Mouse (Mus musculus) lung, embryonic 15.5 days (tissue): ENCODE results near the gene Wdr37. TPM values are rescaled to one million over a fixed set of nuclear protein-coding genes. Genes with fewer than 3 reads are reported as not detected.
"Not testable (repeated sequence)": the region's sequence is repeated elsewhere in the genome, so short reads cannot be mapped to it uniquely, and the experiment has no call there.

ENCODE experiments used
- ATAC-seq: fragments of 200-750 bp; cut with Nextera tagmentation; 2 replicates; pipeline ENCODE4 v1.8.0; 2017; ENCODE audit warnings: moderate number of reproducible peaks, borderline replicate concordance; ENCODE audit not compliant: low FRiP score, low TSS enrichment; ENCODE audit errors: extremely low read depth
- H3K27ac ChIP-seq: fragments of 300-500 bp; sonication (generic); 2 replicates; pipeline ENCODE4 v1.5.1; 2015; ENCODE audit warnings: moderate library complexity, mild to moderate bottlenecking, inconsistent platforms
- H3K27me3 ChIP-seq: fragments of 300-500 bp; sonication (generic); 2 replicates; pipeline ENCODE4 v1.6.1; 2015; ENCODE audit warnings: inconsistent platforms
- H3K36me3 ChIP-seq: fragments of 300-500 bp; sonication (generic); 2 replicates; pipeline ENCODE4 v1.6.1; 2015; ENCODE audit warnings: inconsistent platforms
- H3K4me1 ChIP-seq: fragments of 300-500 bp; sonication (generic); 2 replicates; pipeline ENCODE4 v1.6.1; 2015; ENCODE audit warnings: inconsistent platforms
- H3K4me2 ChIP-seq: fragments of 300-500 bp; sonication (generic); 2 replicates; pipeline ENCODE4 v1.6.1; 2015; ENCODE audit warnings: inconsistent platforms, mild to moderate bottlenecking, moderate library complexity
- H3K4me3 ChIP-seq: fragments of 300-500 bp; sonication (generic); 2 replicates; pipeline ENCODE4 v1.5.1; 2015; ENCODE audit warnings: mild to moderate bottlenecking, inconsistent platforms
- H3K9ac ChIP-seq: fragments of 300-500 bp; sonication (generic); 2 replicates; pipeline ENCODE4 v1.6.1; 2015; ENCODE audit warnings: inconsistent platforms
- H3K9me3 ChIP-seq: fragments of 300-500 bp; sonication (generic); 2 replicates; pipeline ENCODE4 v1.6.1; 2016; ENCODE audit warnings: inconsistent platforms
- WGBS: fragments of 180-500 bp; shearing (Covaris S2); methylation state at CpG from one replicate; pipeline ENCODE4 v1.1.7; 2015; 5-methylcytosine and 5-hydroxymethylcytosine counted together
- polyA plus RNA-seq: library from polyadenylated mRNA; unstranded; fragments of >200 nt; fragmentation: Nextera tagmentation; extraction: Ambion mirVana; gene quantifications from 2 replicates; pipeline ENCODE4 v1.2.1, GENCODE M21; 2015

Wdr37 gene
- polyA plus RNA-seq, 1 experiment from 2014 or later: 22.1 TPM

DNA sequence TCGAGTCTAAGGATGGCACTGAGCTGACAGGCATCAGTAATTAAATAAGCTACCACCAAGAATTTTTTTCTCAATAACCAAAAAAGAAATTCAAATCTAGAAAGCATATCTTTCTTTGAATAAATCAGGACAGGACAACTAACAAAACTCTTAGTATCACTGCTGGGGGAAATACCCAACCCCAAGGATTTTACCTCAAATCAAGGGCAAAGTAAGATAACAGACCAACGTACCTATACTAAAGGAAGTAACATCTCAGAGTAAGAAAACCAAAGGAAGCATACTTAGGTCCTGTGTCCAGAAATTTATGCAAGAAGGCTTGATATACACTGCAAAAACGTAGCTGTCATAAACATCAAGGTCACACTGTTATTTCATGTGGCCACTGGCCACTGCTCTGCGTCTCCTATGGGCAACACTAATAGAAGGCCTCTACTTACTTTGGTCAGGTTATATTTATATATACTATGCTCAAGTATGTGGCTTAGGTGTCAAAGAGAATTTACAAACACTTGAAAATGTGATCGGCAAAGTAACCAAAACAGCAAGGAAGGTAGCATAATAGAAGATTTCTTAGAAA lies 2.0 kb downstream of the Wdr37 start:
- 44% methylated on average over 5 of the region's 5 CpGs for WGBS
- Histone ChIP-seq H3K4me3 (peak overlapping the region; percentile 72), H3K27me3 (no peaks in the 10 kb centered on the region), H3K4me2 (peak overlapping the region; percentile 64), H3K9ac (peak overlapping the region; percentile 66), H3K36me3 (0 out of 2 replicates have a peak, but pooled peaks cover 2% of the 10 kb centered on the region), H3K9me3 (no peaks in the 10 kb centered on the region), H3K27ac (peak overlapping the region; percentile 99; the same call in 1 of the 2 replicates), H3K4me1 (peaks cover 10% of the 10 kb centered on the region; the same call in 1 of the 2 replicates)
- ATAC-seq: no peak

DNA sequence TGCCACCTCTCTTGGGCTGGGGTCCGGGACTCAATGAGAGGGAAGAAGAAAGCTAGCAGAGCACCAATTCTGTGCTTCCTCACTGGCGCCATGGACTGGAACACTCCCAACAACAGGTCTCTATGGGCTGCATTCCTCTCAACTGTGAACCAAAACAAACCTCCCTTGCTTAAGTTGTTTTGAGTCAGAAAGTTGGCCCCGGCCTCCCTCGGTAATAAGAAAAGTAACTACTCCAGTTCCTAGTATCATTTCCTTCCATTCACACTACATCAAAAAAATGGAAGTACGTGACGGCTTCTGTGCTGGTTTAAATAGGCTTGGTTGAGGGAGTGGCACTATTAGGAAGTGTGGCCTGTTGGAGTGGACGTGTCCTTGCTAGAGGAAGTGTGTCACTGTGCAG lies 5.1 kb downstream of the Wdr37 start:
- H3K4me2 ChIP-seq: no peak overlapping the region
- H3K9ac ChIP-seq: no peak overlapping the region
- peaks cover 7% of the 10 kb centered on the region; the same call in 1 of the 2 replicates for H3K4me1 ChIP-seq
- 81% methylated on average over 7 of the region's 7 CpGs for WGBS
- H3K4me3 ChIP-seq: no peak overlapping the region
- 0 out of 2 replicates have a peak overlapping the region, but pooled peaks have one; percentile 16 for H3K27ac ChIP-seq
- no peak for ATAC-seq
- H3K9me3 ChIP-seq: no peaks in the 10 kb centered on the region
- H3K36me3 ChIP-seq: 0 out of 2 replicates have a peak, but pooled peaks cover 2% of the 10 kb centered on the region
- H3K27me3 ChIP-seq: no peaks in the 10 kb centered on the region

GRCm38 (mm10) chr13:8864990-8865389 lies 6.7 kb downstream of the Wdr37 start:
- Histone ChIP-seq H3K4me2 (no peak overlapping the region), H3K9me3 (no peaks in the 10 kb centered on the region), H3K36me3 (peaks cover 7% of the 10 kb centered on the region; the same call in 1 of the 2 replicates), H3K27me3 (no peaks in the 10 kb centered on the region), H3K4me1 (peaks cover 6% of the 10 kb centered on the region; the same call in 1 of the 2 replicates), H3K9ac (no peak overlapping the region), H3K27ac (no peak overlapping the region), H3K4me3 (no peak overlapping the region)
- no peak for ATAC-seq
- WGBS: 83% methylated on average over 3 of the region's 3 CpGs

DNA sequence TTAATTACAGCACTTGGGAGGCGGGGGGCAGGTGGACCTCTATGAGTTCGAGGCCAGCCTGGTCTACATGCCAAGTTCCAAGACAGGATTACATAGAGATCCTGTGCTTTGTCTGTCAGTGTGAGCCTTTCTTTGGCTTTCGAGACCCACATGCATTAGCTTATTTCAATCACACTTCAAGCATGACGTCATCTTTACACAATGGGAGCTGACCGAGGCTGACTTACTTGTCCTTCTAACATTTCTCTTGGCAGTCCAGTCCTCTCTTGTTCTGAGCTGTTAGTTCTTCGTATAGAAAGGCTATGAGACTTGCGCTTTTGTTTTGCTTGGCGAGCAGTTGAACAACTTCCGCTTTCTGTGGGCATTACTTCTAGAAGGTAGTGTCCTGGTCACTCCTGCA lies 10.8 kb downstream of the Wdr37 start:
- Histone ChIP-seq H3K27me3 (no peaks in the 10 kb centered on the region), H3K27ac (no peak overlapping the region), H3K36me3 (peaks cover 17% of the 10 kb centered on the region; the same call in 1 of the 2 replicates), H3K4me1 (no peaks in the 10 kb centered on the region), H3K9ac (no peak overlapping the region), H3K9me3 (no peaks in the 10 kb centered on the region), H3K4me3 (no peak overlapping the region), H3K4me2 (no peak overlapping the region)
- WGBS: 86% methylated on average over 9 of the region's 9 CpGs
- ATAC-seq: no peak

DNA sequence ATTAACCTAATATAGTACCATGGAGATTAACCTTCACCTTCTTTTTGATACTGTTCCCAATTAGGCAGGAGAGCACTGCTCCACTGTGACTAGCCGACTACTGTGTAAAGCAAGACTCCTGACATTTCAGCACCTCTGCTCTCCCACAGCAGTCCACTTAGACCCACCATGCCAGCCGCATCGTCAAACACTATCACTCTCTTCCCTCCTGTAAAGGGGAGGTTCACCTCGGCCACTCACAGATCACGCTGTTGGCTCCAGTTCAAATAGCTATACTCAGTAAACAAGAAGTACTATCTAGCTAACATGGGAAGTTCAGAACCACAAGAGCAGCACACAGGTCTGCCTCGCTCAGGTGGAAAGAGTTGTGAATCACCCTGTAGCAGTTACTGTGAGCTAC lies 13.3 kb downstream of the Wdr37 start:
- no peaks in the 10 kb centered on the region for H3K9me3 ChIP-seq
- no peak overlapping the region for H3K9ac ChIP-seq
- H3K4me3 ChIP-seq: no peak overlapping the region
- H3K27me3 ChIP-seq: no peaks in the 10 kb centered on the region
- WGBS: 77% methylated on average over 6 of the region's 6 CpGs
- peaks cover 24% of the 10 kb centered on the region for H3K36me3 ChIP-seq
- no peak overlapping the region for H3K4me2 ChIP-seq
- no peak overlapping the region for H3K27ac ChIP-seq
- H3K4me1 ChIP-seq: no peaks in the 10 kb centered on the region
- ATAC-seq: no peak

GRCm38 (mm10) chr13:8854769-8855168 lies 16.9 kb downstream of the Wdr37 start:
- H3K4me2 ChIP-seq: no peak overlapping the region
- 91% methylated on average over 2 of the region's 2 CpGs for WGBS
- H3K36me3 ChIP-seq: peaks cover 25% of the 10 kb centered on the region
- H3K4me3 ChIP-seq: no peak overlapping the region
- no peak overlapping the region for H3K9ac ChIP-seq
- no peak overlapping the region for H3K27ac ChIP-seq
- H3K4me1 ChIP-seq: no peaks in the 10 kb centered on the region
- no peaks in the 10 kb centered on the region for H3K9me3 ChIP-seq
- no peaks in the 10 kb centered on the region for H3K27me3 ChIP-seq
- no peak for ATAC-seq

DNA sequence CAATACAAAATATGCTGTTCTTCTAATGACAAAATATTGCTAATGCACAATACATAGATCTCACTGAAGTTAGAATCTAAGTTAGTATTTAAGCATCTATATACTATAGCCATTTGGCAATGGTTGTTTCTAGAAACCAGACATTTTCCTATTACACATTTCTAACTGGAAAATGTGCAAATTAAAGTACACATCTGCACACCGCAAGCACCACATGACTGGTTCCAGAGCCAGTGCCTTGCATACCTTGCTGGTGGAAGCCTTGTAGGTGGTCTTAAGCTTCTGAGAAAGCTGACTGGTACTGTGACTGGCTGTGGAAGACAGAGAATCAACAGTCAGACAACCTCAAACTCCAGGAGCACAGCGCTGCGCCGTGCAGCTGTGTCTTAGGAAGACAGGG lies 18.3 kb downstream of the Wdr37 start:
- H3K4me1 ChIP-seq: no peaks in the 10 kb centered on the region
- H3K27me3 ChIP-seq: no peaks in the 10 kb centered on the region
- no peaks in the 10 kb centered on the region for H3K9me3 ChIP-seq
- peaks cover 30% of the 10 kb centered on the region for H3K36me3 ChIP-seq
- no peak overlapping the region for H3K27ac ChIP-seq
- no peak for ATAC-seq
- H3K4me3 ChIP-seq: no peak overlapping the region
- WGBS: 97% methylated on average over 4 of the region's 4 CpGs
- H3K4me2 ChIP-seq: no peak overlapping the region
- H3K9ac ChIP-seq: no peak overlapping the region

- 43% methylated on average over 1 of the region's 1 CpGs for WGBS
- H3K9ac ChIP-seq: no peak overlapping the region
- no peak for ATAC-seq
These were observed 22.4 kb downstream of the Wdr37 start for GRCm38 (mm10) chr13:8849311-8849710.

DNA sequence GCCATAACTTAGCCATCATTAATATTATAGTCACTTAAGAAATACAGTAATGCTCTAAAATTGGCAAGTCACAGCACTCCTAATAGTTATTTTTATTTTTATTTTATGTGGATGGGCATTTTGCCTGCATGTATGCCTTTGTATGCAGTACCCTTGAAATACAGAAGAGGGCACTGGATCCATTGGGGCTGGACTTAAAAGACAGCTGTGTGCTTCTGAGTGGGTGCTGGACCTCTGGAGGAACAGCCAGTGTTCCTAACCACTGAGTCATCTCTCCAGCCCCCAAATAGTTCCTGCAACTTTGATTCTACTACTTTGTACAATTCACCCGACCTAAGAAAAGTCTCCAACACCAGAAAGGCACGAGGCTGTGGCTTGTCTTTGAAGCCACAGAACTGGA lies 24.0 kb downstream of the Wdr37 start:
- Histone ChIP-seq H3K27ac (no peak overlapping the region), H3K27me3 (no peaks in the 10 kb centered on the region), H3K9me3 (no peaks in the 10 kb centered on the region), H3K4me2 (no peak overlapping the region), H3K4me1 (no peaks in the 10 kb centered on the region), H3K9ac (no peak overlapping the region), H3K36me3 (peaks cover 40% of the 10 kb centered on the region), H3K4me3 (no peak overlapping the region)
- no peak for ATAC-seq
- 58% methylated on average over 2 of the region's 2 CpGs for WGBS

More at GRCm38 (mm10) chr13:8849311-8849710, 22.4 kb downstream of the Wdr37 start:
- H3K36me3 ChIP-seq: peaks cover 40% of the 10 kb centered on the region
- H3K27ac ChIP-seq: 0 out of 2 replicates have a peak overlapping the region, but pooled peaks have one; percentile 21
- H3K27me3 ChIP-seq: no peaks in the 10 kb centered on the region
- H3K4me3 ChIP-seq: no peak overlapping the region
- H3K9me3 ChIP-seq: no peaks in the 10 kb centered on the region
- H3K4me1 ChIP-seq: no peaks in the 10 kb centered on the region
- no peak overlapping the region for H3K4me2 ChIP-seq

GRCm38 (mm10) chr13:8842273-8842672 lies 29.4 kb downstream of the Wdr37 start:
- no peaks in the 10 kb centered on the region for H3K4me1 ChIP-seq
- H3K36me3 ChIP-seq: peaks cover 59% of the 10 kb centered on the region
- no peaks in the 10 kb centered on the region for H3K9me3 ChIP-seq
- no peak overlapping the region for H3K4me2 ChIP-seq
- no peaks in the 10 kb centered on the region for H3K27me3 ChIP-seq
- H3K27ac ChIP-seq: no peak overlapping the region
- WGBS: 90% methylated on average over 3 of the region's 3 CpGs
- no peak overlapping the region for H3K9ac ChIP-seq
- no peak for ATAC-seq
- no peak overlapping the region for H3K4me3 ChIP-seq

DNA sequence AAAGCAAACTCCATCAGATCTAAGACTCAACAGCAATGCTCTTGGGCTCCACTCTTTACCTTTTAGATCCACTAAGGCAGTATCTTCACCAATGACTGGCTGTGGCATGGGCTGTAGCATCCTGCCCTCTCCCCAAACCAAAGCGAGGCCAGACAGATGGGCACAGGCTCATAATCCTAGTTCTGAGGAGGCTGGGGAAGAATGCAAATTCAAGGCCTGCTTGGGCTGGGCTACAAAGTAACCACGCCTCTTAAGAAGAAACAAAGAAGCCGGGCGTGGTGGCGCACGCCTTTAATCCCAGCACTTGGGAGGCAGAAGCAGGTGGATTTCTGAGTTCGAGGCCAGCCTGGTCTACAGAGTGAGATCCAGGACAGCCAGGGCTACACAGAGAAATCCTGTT lies 29.9 kb downstream of the Wdr37 start:
- H3K4me2 ChIP-seq, H3K4me1 ChIP-seq, H3K9me3 ChIP-seq, H3K27me3 ChIP-seq, ATAC-seq, H3K27ac ChIP-seq, H3K4me3 ChIP-seq, H3K9ac ChIP-seq: not testable (repeated sequence)
- peaks cover 55% of the 10 kb centered on the region for H3K36me3 ChIP-seq
- WGBS: 90% methylated on average over 7 of the region's 7 CpGs

GRCm38 (mm10) chr13:8840941-8841340 lies 30.8 kb downstream of the Wdr37 start:
- no peak for ATAC-seq
- peak overlapping the region; percentile 63; the same call in 1 of the 2 replicates for H3K27ac ChIP-seq
- H3K9me3 ChIP-seq: no peaks in the 10 kb centered on the region
- no peak overlapping the region for H3K4me3 ChIP-seq
- WGBS: 64% methylated on average over 2 of the region's 2 CpGs
- no peak overlapping the region for H3K9ac ChIP-seq
- no peaks in the 10 kb centered on the region for H3K27me3 ChIP-seq
- H3K4me2 ChIP-seq: no peak overlapping the region
- H3K36me3 ChIP-seq: peaks cover 52% of the 10 kb centered on the region
- H3K4me1 ChIP-seq: no peaks in the 10 kb centered on the region
